26 mouse cellular contexts compared by ENCODE assay signal in the genomic region with DNA sequence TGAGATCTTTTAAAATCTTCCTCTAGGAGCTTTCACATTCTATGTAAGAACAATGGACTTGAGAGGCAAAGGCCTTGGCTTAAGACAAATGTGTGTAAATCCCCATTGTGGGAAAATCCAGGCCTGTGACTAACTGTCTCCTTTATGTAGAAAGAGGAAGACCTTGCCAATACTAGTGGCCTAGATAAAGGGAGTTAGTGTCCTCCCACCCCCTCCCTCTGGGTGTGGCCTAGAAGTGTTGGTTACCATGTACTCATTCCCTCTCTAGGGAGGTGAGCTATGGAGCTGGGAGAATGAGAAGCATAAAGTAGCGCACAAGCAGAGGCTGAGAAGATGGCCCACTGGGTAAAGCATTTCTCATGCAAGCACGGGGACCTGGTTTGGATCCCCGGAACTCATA.
"Had no signal": no experiment of that assay in that cellular context is flagged by ENCODE, and none has a peak within 500 bp of the region (broad histone marks: within the 10 kb centered on the region; RNA-seq: fewer than 3 reads in every experiment).

No protein-coding gene starts in this region.

- H3K9ac ChIP-seq: heart, embryonic 13.5 days; heart, embryonic 15.5 days; hindbrain, embryonic 13.5 days; hindbrain, embryonic 15.5 days; kidney, embryonic 15.5 days; limb, embryonic 12.5 days; liver, embryonic 13.5 days; liver, embryonic 15.5 days; liver, postnatal 0 days had no signal

- DNase-seq: gastrocnemius, postnatal 25 days; heart, postnatal 14 days; heart, postnatal 36 days; kidney, adult 11 months; kidney, adult 2 months; kidney, adult 9 months; kidney, postnatal 14 days; kidney, postnatal 36 days; layer of hippocampus, adult 9-11 months; layer of hippocampus, postnatal 36 days; liver; liver, embryonic 13.5 days; liver, postnatal 0 days had no signal

- ATAC-seq: hindbrain, postnatal 0 days; intestine, embryonic 16.5 days; liver, postnatal 0 days had no signal

- H3K36me3 ChIP-seq: heart, embryonic 10.5 days; heart, embryonic 13.5 days; heart, embryonic 15.5 days; hindbrain, embryonic 13.5 days; hindbrain, embryonic 15.5 days; kidney, embryonic 15.5 days; limb, embryonic 10.5 days; limb, embryonic 12.5 days; liver, embryonic 13.5 days; liver, embryonic 15.5 days had no signal

- H3K9me3 ChIP-seq: heart, embryonic 10.5 days; heart, embryonic 13.5 days; heart, embryonic 15.5 days; hindbrain, embryonic 13.5 days; hindbrain, embryonic 15.5 days; kidney, embryonic 15.5 days; limb, embryonic 10.5 days; limb, embryonic 12.5 days; liver, embryonic 13.5 days; liver, embryonic 15.5 days had no signal

- H3K4me1 ChIP-seq: heart, embryonic 10.5 days; heart, embryonic 13.5 days; heart, embryonic 15.5 days; hindbrain, embryonic 13.5 days; hindbrain, embryonic 15.5 days; kidney, embryonic 15.5 days; limb, embryonic 10.5 days; limb, embryonic 12.5 days; liver, embryonic 13.5 days; liver, embryonic 15.5 days had no signal

- H3K27me3 ChIP-seq: heart, embryonic 13.5 days; heart, embryonic 15.5 days; hindbrain, embryonic 13.5 days; hindbrain, embryonic 15.5 days; kidney, embryonic 15.5 days; limb, embryonic 12.5 days; liver, embryonic 13.5 days; liver, embryonic 15.5 days had no signal

- H3K4me3 ChIP-seq: heart, embryonic 10.5 days; heart, embryonic 13.5 days; heart, embryonic 15.5 days; hindbrain, embryonic 13.5 days; hindbrain, embryonic 15.5 days; kidney, embryonic 15.5 days; limb, embryonic 10.5 days; limb, embryonic 12.5 days; liver, embryonic 13.5 days; liver, embryonic 15.5 days had no signal

- H3K27ac ChIP-seq: heart, embryonic 10.5 days; heart, embryonic 13.5 days; heart, embryonic 15.5 days; hindbrain, embryonic 13.5 days; hindbrain, embryonic 15.5 days; hindbrain, postnatal 0 days; kidney, embryonic 15.5 days; kidney, postnatal 0 days; limb, embryonic 10.5 days; limb, embryonic 12.5 days; liver, embryonic 13.5 days; liver, embryonic 15.5 days had no signal

- H3K4me2 ChIP-seq: heart, embryonic 13.5 days; heart, embryonic 15.5 days; hindbrain, embryonic 13.5 days; hindbrain, embryonic 15.5 days; kidney, embryonic 15.5 days; limb, embryonic 12.5 days; liver, embryonic 11.5 days; liver, embryonic 13.5 days; liver, embryonic 15.5 days had no signal
